Mouse (Mus musculus): ENCODE measurements around the gene Pax7. TPM values are rescaled to one million over a fixed set of nuclear protein-coding genes. Genes with fewer than 3 reads are reported as not detected.

The Pax7 gene
- total RNA-seq, 2 experiments from 2014 or later: 3.2 to 5.2 TPM

GRCm38 (mm10) chr4:139819411-139820030 is 13.8 kb downstream of the Pax7 start:
- intact Hi-C loops (cut with DNase I; ENCODE audit: low total_unique reads): no loop called here
- DNase-seq: no peak

- intact Hi-C loops (cut with DNase I; ENCODE audit: low total_unique reads): no loop called here
- DNase-seq: no peak
Measured at GRCm38 (mm10) chr4:139818163-139818562, 15.2 kb downstream of the Pax7 start.

GRCm38 (mm10) chr4:139813371-139813960 is 19.9 kb downstream of the Pax7 start:
- intact Hi-C loops (cut with DNase I; ENCODE audit: low total_unique reads): no loop called here
- peak; percentile 56 for DNase-seq

- intact Hi-C loops (cut with DNase I; ENCODE audit: low total_unique reads): no loop called here
- no peak for DNase-seq
Measured at GRCm38 (mm10) chr4:139811901-139812300, 21.4 kb downstream of the Pax7 start.

- intact Hi-C loops (cut with DNase I; ENCODE audit: low total_unique reads): no loop called here
Measured at GRCm38 (mm10) chr4:139811475-139811874, 21.9 kb downstream of the Pax7 start.

GRCm38 (mm10) chr4:139810762-139811438 is 22.4 kb downstream of the Pax7 start:
- intact Hi-C loops (cut with DNase I; ENCODE audit: low total_unique reads): no loop called here
- DNase-seq: no peak

More at GRCm38 (mm10) chr4:139811475-139811874, 21.9 kb downstream of the Pax7 start:
- DNase-seq: no peak

- intact Hi-C loops (cut with DNase I; ENCODE audit: low total_unique reads): no loop called here
- no peak for DNase-seq
Measured at GRCm38 (mm10) chr4:139809381-139809820, 23.9 kb downstream of the Pax7 start.

GRCm38 (mm10) chr4:139807820-139808219 is 25.5 kb downstream of the Pax7 start:
- DNase-seq: no peak
- intact Hi-C loops (cut with DNase I; ENCODE audit: low total_unique reads): no loop called here

- DNase-seq: no peak
- intact Hi-C loops (cut with DNase I; ENCODE audit: low total_unique reads): no loop called here
Measured at GRCm38 (mm10) chr4:139807191-139807808, 26.0 kb downstream of the Pax7 start.

- no peak for DNase-seq
- intact Hi-C loops (cut with DNase I; ENCODE audit: low total_unique reads): no loop called here
Measured at GRCm38 (mm10) chr4:139804896-139805295, 28.4 kb downstream of the Pax7 start.

- DNase-seq: no peak
- intact Hi-C loops (cut with DNase I; ENCODE audit: low total_unique reads): no loop called here
Measured at GRCm38 (mm10) chr4:139803981-139804380, 29.3 kb downstream of the Pax7 start.

GRCm38 (mm10) chr4:139799436-139800100 is 33.8 kb downstream of the Pax7 start:
- no peak for DNase-seq
- intact Hi-C loops (cut with DNase I; ENCODE audit: low total_unique reads): no loop called here

GRCm38 (mm10) chr4:139797344-139797743 is 36.0 kb downstream of the Pax7 start:
- DNase-seq: no peak
- intact Hi-C loops (cut with DNase I; ENCODE audit: low total_unique reads): no loop called here

- intact Hi-C loops (cut with DNase I; ENCODE audit: low total_unique reads): no loop called here
- no peak for DNase-seq
Measured at GRCm38 (mm10) chr4:139796115-139796514, 37.2 kb downstream of the Pax7 start.

- no peak for DNase-seq
- intact Hi-C loops (cut with DNase I; ENCODE audit: low total_unique reads): loop anchor here (5.0 kb wide), 1 partner anchor 61 kb away; no protein-coding TSS in a partner anchor
Measured at GRCm38 (mm10) chr4:139791168-139791567, 42.2 kb downstream of the Pax7 start.

- no peak for DNase-seq
- intact Hi-C loops (cut with DNase I; ENCODE audit: low total_unique reads): loop anchor here (5.0 kb wide), 1 partner anchor 63 kb away; no protein-coding TSS in a partner anchor
Measured at GRCm38 (mm10) chr4:139789772-139790171, 43.6 kb downstream of the Pax7 start.

- intact Hi-C loops (cut with DNase I; ENCODE audit: low total_unique reads): no loop called here
- DNase-seq: peak; percentile 13
Measured at GRCm38 (mm10) chr4:139782926-139783467, 50.3 kb downstream of the Pax7 start.

- peak; percentile 67 for DNase-seq
- intact Hi-C loops (cut with DNase I; ENCODE audit: low total_unique reads): no loop called here
Measured at GRCm38 (mm10) chr4:139771125-139771631, 62.1 kb downstream of the Pax7 start.

GRCm38 (mm10) chr4:139767823-139768222 is 65.5 kb downstream of the Pax7 start:
- intact Hi-C loops (cut with DNase I; ENCODE audit: low total_unique reads): no loop called here
- DNase-seq: no peak

Data from gastrocnemius, postnatal 14 days (tissue).